Mouse (Mus musculus): ENCODE results near the gene Bpi. TPM values are rescaled to one million over a fixed set of nuclear protein-coding genes. Genes with fewer than 3 reads are reported as not detected.

The Bpi gene
- polyA plus RNA-seq, 1 experiment from 2014 or later = not detected

GRCm38 (mm10) chr2:158273646-158274045, 15.8 kb downstream of the Bpi start:
- H3K4me3 ChIP-seq (ENCODE audit: low read depth, low read length) = no peak overlapping the region
- H3K4me2 ChIP-seq (ENCODE audit: low read length) = no peak overlapping the region
- DNase-seq (ENCODE audit: low spot score) (no peak), ATAC-seq (replicated peaks; ENCODE audit: low FRiP score, low TSS enrichment, low read depth) (no peak)
- no peaks in the 10 kb centered on the region for H3K9me3 ChIP-seq (ENCODE audit: control insufficient read depth, low read length)
- no peaks in the 10 kb centered on the region for H3K36me3 ChIP-seq (ENCODE audit: control insufficient read depth, insufficient read depth, low read length)
- H3K9ac ChIP-seq (ENCODE audit: low read length) = no peak overlapping the region
- no peaks in the 10 kb centered on the region for H3K4me1 ChIP-seq (replicated peaks; ENCODE audit: control insufficient read depth, insufficient read depth, low read length)
- WGBS = 10% methylated on average over 2 of the region's 2 CpGs
- H3K27ac ChIP-seq (ENCODE audit: low read depth) = no peak overlapping the region
- no peaks in the 10 kb centered on the region for H3K27me3 ChIP-seq (replicated peaks; ENCODE audit: control insufficient read depth, insufficient read depth, low read length)

- WGBS = 92% methylated on average over 3 of the region's 3 CpGs
- no peak overlapping the region for H3K4me3 ChIP-seq (ENCODE audit: low read depth, low read length)
- no peak overlapping the region for H3K9ac ChIP-seq (ENCODE audit: low read length)
- no peaks in the 10 kb centered on the region for H3K27me3 ChIP-seq (replicated peaks; ENCODE audit: control insufficient read depth, insufficient read depth, low read length)
- no peak for DNase-seq (ENCODE audit: low spot score)
- H3K36me3 ChIP-seq (ENCODE audit: control insufficient read depth, insufficient read depth, low read length) = no peaks in the 10 kb centered on the region
- H3K4me1 ChIP-seq (replicated peaks; ENCODE audit: control insufficient read depth, insufficient read depth, low read length) = no peaks in the 10 kb centered on the region
- no peak for ATAC-seq (replicated peaks; ENCODE audit: low FRiP score, low TSS enrichment, low read depth)
- H3K4me2 ChIP-seq (ENCODE audit: low read length) = no peak overlapping the region
- no peaks in the 10 kb centered on the region for H3K9me3 ChIP-seq (ENCODE audit: control insufficient read depth, low read length)
- H3K27ac ChIP-seq (ENCODE audit: low read depth) = no peak overlapping the region
These were observed 17.5 kb downstream of the Bpi start for GRCm38 (mm10) chr2:158275349-158275748.

GRCm38 (mm10) chr2:158275811-158276210, 17.9 kb downstream of the Bpi start:
- DNase-seq (ENCODE audit: low spot score) = no peak
- ATAC-seq (replicated peaks; ENCODE audit: low FRiP score, low TSS enrichment, low read depth) = no peak
- no peaks in the 10 kb centered on the region for H3K36me3 ChIP-seq (ENCODE audit: control insufficient read depth, insufficient read depth, low read length)
- no peaks in the 10 kb centered on the region for H3K27me3 ChIP-seq (replicated peaks; ENCODE audit: control insufficient read depth, insufficient read depth, low read length)
- H3K9ac ChIP-seq (ENCODE audit: low read length) = no peak overlapping the region
- no peak overlapping the region for H3K4me2 ChIP-seq (ENCODE audit: low read length)
- no peaks in the 10 kb centered on the region for H3K4me1 ChIP-seq (replicated peaks; ENCODE audit: control insufficient read depth, insufficient read depth, low read length)
- no peak overlapping the region for H3K27ac ChIP-seq (ENCODE audit: low read depth)
- H3K4me3 ChIP-seq (ENCODE audit: low read depth, low read length) = no peak overlapping the region
- WGBS = 58% methylated on average over 4 of the region's 4 CpGs
- H3K9me3 ChIP-seq (ENCODE audit: control insufficient read depth, low read length) = no peaks in the 10 kb centered on the region

- H3K27ac ChIP-seq (ENCODE audit: low read depth) = no peak overlapping the region
- ATAC-seq (replicated peaks; ENCODE audit: low FRiP score, low TSS enrichment, low read depth) (no peak), DNase-seq (ENCODE audit: low spot score) (no peak)
- H3K9ac ChIP-seq (ENCODE audit: low read length) = no peak overlapping the region
- 72% methylated on average over 6 of the region's 6 CpGs for whole genome bisulfite sequencing
- H3K4me1 ChIP-seq (replicated peaks; ENCODE audit: control insufficient read depth, insufficient read depth, low read length) = no peaks in the 10 kb centered on the region
- H3K36me3 ChIP-seq (ENCODE audit: control insufficient read depth, insufficient read depth, low read length) = no peaks in the 10 kb centered on the region
- no peaks in the 10 kb centered on the region for H3K27me3 ChIP-seq (replicated peaks; ENCODE audit: control insufficient read depth, insufficient read depth, low read length)
- no peaks in the 10 kb centered on the region for H3K9me3 ChIP-seq (ENCODE audit: control insufficient read depth, low read length)
- H3K4me3 ChIP-seq (ENCODE audit: low read depth, low read length) = no peak overlapping the region
- no peak overlapping the region for H3K4me2 ChIP-seq (ENCODE audit: low read length)
These were observed 18.6 kb downstream of the Bpi start for GRCm38 (mm10) chr2:158276451-158276850.

- no peaks in the 10 kb centered on the region for H3K9me3 ChIP-seq (ENCODE audit: control insufficient read depth, low read length)
- 75% methylated on average over 4 of the region's 4 CpGs for WGBS
- H3K36me3 ChIP-seq (ENCODE audit: control insufficient read depth, insufficient read depth, low read length) = no peaks in the 10 kb centered on the region
- H3K4me1 ChIP-seq (replicated peaks; ENCODE audit: control insufficient read depth, insufficient read depth, low read length) = no peaks in the 10 kb centered on the region
- ATAC-seq (replicated peaks; ENCODE audit: low FRiP score, low TSS enrichment, low read depth) (no peak), DNase-seq (ENCODE audit: low spot score) (no peak)
- H3K9ac ChIP-seq (ENCODE audit: low read length) = no peak overlapping the region
- H3K27me3 ChIP-seq (replicated peaks; ENCODE audit: control insufficient read depth, insufficient read depth, low read length) = no peaks in the 10 kb centered on the region
- H3K4me2 ChIP-seq (ENCODE audit: low read length) = no peak overlapping the region
- H3K4me3 ChIP-seq (ENCODE audit: low read depth, low read length) = no peak overlapping the region
- H3K27ac ChIP-seq (ENCODE audit: low read depth) = no peak overlapping the region
These were observed 19.0 kb downstream of the Bpi start for GRCm38 (mm10) chr2:158276878-158277277.

- no peak overlapping the region for H3K4me2 ChIP-seq (ENCODE audit: low read length)
- no peak overlapping the region for H3K4me3 ChIP-seq (ENCODE audit: low read depth, low read length)
- ATAC-seq (replicated peaks; ENCODE audit: low FRiP score, low TSS enrichment, low read depth) (no peak), DNase-seq (ENCODE audit: low spot score) (no peak)
- no peak overlapping the region for H3K27ac ChIP-seq (ENCODE audit: low read depth)
- no peaks in the 10 kb centered on the region for H3K36me3 ChIP-seq (ENCODE audit: control insufficient read depth, insufficient read depth, low read length)
- H3K27me3 ChIP-seq (replicated peaks; ENCODE audit: control insufficient read depth, insufficient read depth, low read length) = no peaks in the 10 kb centered on the region
- 87% methylated on average over 4 of the region's 4 CpGs for WGBS
- H3K9ac ChIP-seq (ENCODE audit: low read length) = no peak overlapping the region
- H3K9me3 ChIP-seq (ENCODE audit: control insufficient read depth, low read length) = no peaks in the 10 kb centered on the region
- no peaks in the 10 kb centered on the region for H3K4me1 ChIP-seq (replicated peaks; ENCODE audit: control insufficient read depth, insufficient read depth, low read length)
These were observed 21.8 kb downstream of the Bpi start for GRCm38 (mm10) chr2:158279656-158280055.

- H3K27me3 ChIP-seq (replicated peaks; ENCODE audit: control insufficient read depth, insufficient read depth, low read length) = no peaks in the 10 kb centered on the region
- no peak overlapping the region for H3K4me3 ChIP-seq (ENCODE audit: low read depth, low read length)
- H3K4me1 ChIP-seq (replicated peaks; ENCODE audit: control insufficient read depth, insufficient read depth, low read length) = no peaks in the 10 kb centered on the region
- no peak overlapping the region for H3K4me2 ChIP-seq (ENCODE audit: low read length)
- H3K27ac ChIP-seq (ENCODE audit: low read depth) = no peak overlapping the region
- DNase-seq (ENCODE audit: low spot score) = no peak
- no peak for ATAC-seq (replicated peaks; ENCODE audit: low FRiP score, low TSS enrichment, low read depth)
- no peak overlapping the region for H3K9ac ChIP-seq (ENCODE audit: low read length)
- no peaks in the 10 kb centered on the region for H3K9me3 ChIP-seq (ENCODE audit: control insufficient read depth, low read length)
- 56% methylated on average over 16 of the region's 16 CpGs for WGBS
- H3K36me3 ChIP-seq (ENCODE audit: control insufficient read depth, insufficient read depth, low read length) = no peaks in the 10 kb centered on the region
These were observed 23.8 kb downstream of the Bpi start for GRCm38 (mm10) chr2:158281497-158282205.

GRCm38 (mm10) chr2:158283136-158283535, 25.2 kb downstream of the Bpi start:
- Histone ChIP-seq H3K4me2 (ENCODE audit: low read length) (no peak overlapping the region), H3K4me3 (ENCODE audit: low read depth, low read length) (no peak overlapping the region), H3K27ac (ENCODE audit: low read depth) (no peak overlapping the region), H3K9ac (ENCODE audit: low read length) (no peak overlapping the region), H3K27me3 (replicated peaks; ENCODE audit: control insufficient read depth, insufficient read depth, low read length) (no peaks in the 10 kb centered on the region), H3K36me3 (ENCODE audit: control insufficient read depth, insufficient read depth, low read length) (no peaks in the 10 kb centered on the region), H3K4me1 (replicated peaks; ENCODE audit: control insufficient read depth, insufficient read depth, low read length) (no peaks in the 10 kb centered on the region), H3K9me3 (ENCODE audit: control insufficient read depth, low read length) (no peaks in the 10 kb centered on the region)
- ATAC-seq (replicated peaks; ENCODE audit: low FRiP score, low TSS enrichment, low read depth) (no peak), DNase-seq (ENCODE audit: low spot score) (no peak)
- WGBS = 79% methylated on average over 7 of the region's 7 CpGs

- Histone ChIP-seq H3K9ac (ENCODE audit: low read length) (no peak overlapping the region), H3K4me2 (ENCODE audit: low read length) (no peak overlapping the region), H3K27me3 (replicated peaks; ENCODE audit: control insufficient read depth, insufficient read depth, low read length) (no peaks in the 10 kb centered on the region), H3K27ac (ENCODE audit: low read depth) (no peak overlapping the region), H3K9me3 (ENCODE audit: control insufficient read depth, low read length) (no peaks in the 10 kb centered on the region), H3K4me3 (ENCODE audit: low read depth, low read length) (no peak overlapping the region), H3K4me1 (replicated peaks; ENCODE audit: control insufficient read depth, insufficient read depth, low read length) (no peaks in the 10 kb centered on the region), H3K36me3 (ENCODE audit: control insufficient read depth, insufficient read depth, low read length) (no peaks in the 10 kb centered on the region)
- WGBS = 80% methylated on average over 6 of the region's 6 CpGs
- no peak for ATAC-seq (replicated peaks; ENCODE audit: low FRiP score, low TSS enrichment, low read depth)
- no peak for DNase-seq (ENCODE audit: low spot score)
These were observed 25.9 kb downstream of the Bpi start for GRCm38 (mm10) chr2:158283771-158284170.

Measured in intestine, embryonic 14.5 days (tissue).